Mouse (Mus musculus) liver, postnatal 0 days (tissue): Measurements from ENCODE around the gene Lpcat2b.

Experiments used
- CTCF ChIP-seq: sonication (generic); IDR thresholded peaks from 2 replicates; pipeline ENCODE4 v1.5.1; 2016; ENCODE audit warnings: antibody characterized with exemption, low read depth
- EP300 ChIP-seq: IDR thresholded peaks from 2 replicates; pipeline ENCODE4 v1.6.1; 2016; ENCODE audit warnings: antibody characterized with exemption, low read depth, mild to moderate bottlenecking

DNA sequence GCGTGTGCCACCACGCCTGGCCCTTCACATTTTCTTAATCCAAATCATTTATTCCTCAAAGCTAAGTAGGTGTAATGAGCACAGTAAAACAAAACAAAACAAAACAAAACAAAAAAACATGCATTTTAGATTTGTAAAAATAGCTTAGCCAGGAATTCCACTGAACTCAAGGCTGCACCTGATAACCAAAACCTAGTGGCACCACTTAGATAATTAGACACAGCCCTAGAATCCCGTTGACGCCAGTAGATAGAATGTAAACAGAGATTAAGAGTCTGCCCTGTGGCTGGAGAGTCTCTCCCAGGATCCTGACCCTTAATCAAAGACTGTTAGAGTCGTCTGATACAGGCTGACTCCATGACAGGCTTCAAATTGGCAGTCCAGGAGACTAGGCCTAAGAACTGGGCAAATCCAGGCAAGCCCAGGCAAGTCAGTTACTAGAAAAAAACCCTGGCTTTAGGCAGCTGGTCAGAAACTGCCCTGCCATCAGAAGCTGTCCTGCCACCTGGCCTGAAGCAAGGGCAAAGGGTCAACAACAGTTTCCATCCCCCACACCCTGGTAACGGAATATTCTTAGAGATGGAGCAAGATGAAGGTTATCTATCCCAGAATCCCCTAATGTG is 5.3 kb downstream of the Lpcat2b start:
- TF ChIP-seq CTCF (no peak), EP300 (0 out of 2 replicates have a peak, but pooled peaks have one; percentile 12)
